Mouse (Mus musculus) left cerebral cortex, adult 2 months (tissue): Measurements from ENCODE around the gene Arhgap30. TPM values are rescaled to one million over a fixed set of nuclear protein-coding genes. Genes with fewer than 3 reads are reported as not detected.
A peak's percentile ranks its signal among the peaks of the same experiment; 100 is the strongest.

Experiments used
- DNase-seq, 2 experiments: peaks; one replicate each; pipeline ENCODE4 v3.0.0; 2021 to 2022; ENCODE audit warnings: low spot score in 2 of 2, mixed read lengths in 1 of 2; ENCODE audit errors: extremely low spot score in 1 of 2
- H3K27ac ChIP-seq: fragments of 200-600 bp; 2 replicates; pipeline ENCODE4 v1.8.1; 2022
- H3K4me3 ChIP-seq: fragments of 200-600 bp; 2 replicates; pipeline ENCODE4 v1.8.1; 2022
- CTCF ChIP-seq: fragments of 200-600 bp; IDR thresholded peaks from 2 replicates; pipeline ENCODE4 v1.8.1; 2022; ENCODE audit warnings: antibody characterized with exemption, mild to moderate bottlenecking, moderate library complexity
- intact Hi-C: fragments of 180-260 bp; cut with DNase I; formaldehyde crosslinking; loops from one replicate; pipeline ENCODE4 v1.15.1; 2025
- total RNA-seq, 2 experiments: library from RNA; stranded (reverse); gene quantifications; 2 replicates each; pipeline ENCODE4 v1.2.3; 2021

Gene Arhgap30
- total RNA-seq, 2 experiments from 2014 or later: 2.0 to 2.2 TPM

DNA sequence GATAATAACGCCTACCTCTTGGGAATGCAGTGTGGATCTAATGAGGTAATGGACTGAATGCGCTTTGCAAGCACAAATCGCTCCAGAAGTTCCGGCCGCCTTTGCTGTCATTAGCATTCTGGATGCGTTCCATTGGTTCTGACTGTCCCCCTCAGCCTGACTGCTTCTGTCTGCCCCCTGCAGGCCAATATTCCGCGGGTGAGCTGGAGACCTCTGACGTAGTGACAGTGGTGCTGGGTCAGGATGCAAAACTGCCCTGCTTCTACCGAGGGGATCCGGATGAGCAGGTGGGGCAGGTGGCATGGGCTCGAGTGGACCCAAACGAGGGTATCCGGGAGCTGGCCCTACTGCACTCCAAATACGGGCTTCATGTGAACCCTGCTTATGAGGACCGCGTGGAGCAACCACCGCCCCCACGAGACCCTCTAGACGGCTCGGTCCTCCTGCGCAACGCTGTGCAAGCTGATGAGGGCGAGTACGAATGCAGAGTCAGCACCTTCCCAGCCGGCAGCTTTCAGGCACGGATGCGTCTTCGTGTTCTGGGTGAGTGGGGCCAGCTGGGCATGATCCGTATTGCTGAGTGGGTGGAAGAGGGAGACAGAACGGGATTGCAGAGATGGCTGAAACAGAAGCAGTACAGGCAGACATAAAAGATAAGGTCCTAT lies 8.7 kb upstream of the Arhgap30 start:
- Histone ChIP-seq H3K27ac (no peak overlapping the region; the same call in 1 of the 2 replicates), H3K4me3 (peak overlapping the region; percentile 43)
- DNase-seq: peak; percentile 71 to 73
- intact Hi-C loops: loop anchor here (1.0 kb wide), 1 partner anchor 31 kb away; the partner anchor contains the start of gene Usf1
- peak; percentile 71 for TF ChIP-seq CTCF

DNA sequence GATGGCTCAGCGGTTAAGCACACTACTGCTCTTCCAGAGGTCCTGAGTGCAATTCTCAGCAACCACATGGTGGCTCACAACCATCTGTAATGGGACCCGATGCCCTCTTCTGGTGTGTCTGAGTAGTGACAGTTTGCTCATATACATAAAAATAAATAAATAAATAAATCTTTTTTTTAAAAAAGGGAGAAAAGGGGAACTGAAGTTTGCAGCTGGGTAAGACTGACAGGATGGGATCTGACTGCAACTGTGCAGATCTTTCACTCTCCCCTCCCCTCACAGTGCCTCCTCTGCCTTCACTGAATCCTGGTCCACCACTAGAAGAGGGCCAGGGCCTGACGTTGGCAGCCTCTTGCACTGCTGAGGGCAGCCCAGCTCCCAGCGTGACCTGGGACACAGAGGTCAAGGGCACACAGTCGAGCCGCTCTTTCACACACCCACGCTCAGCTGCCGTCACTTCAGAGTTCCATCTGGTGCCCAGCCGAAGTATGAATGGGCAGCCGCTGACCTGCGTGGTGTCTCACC lies 6.6 kb upstream of the Arhgap30 start:
- intact Hi-C loops: no loop called here
- no peak for DNase-seq
- Histone ChIP-seq H3K4me3 (no peak overlapping the region), H3K27ac (no peak overlapping the region)
- TF ChIP-seq CTCF: peak; percentile 15

DNA sequence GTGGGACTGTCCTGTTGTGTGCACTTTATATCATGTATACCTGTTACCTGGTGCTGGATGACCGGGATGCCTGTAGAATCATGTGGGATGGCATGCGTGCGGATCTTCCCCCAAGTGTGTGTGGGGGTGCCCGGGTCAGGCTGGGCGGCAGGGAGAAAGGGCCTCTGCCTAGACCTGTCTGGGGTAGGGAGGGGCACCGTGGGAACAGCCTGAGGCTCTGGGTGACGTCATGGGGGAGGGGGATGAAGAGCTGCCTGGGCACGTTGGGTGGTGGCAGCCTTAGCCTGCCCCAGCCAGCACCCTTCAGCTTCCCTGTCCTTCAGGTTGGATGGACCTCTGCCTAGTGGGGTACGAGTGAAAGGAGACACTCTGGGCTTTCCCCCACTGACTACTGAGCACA lies 4.4 kb upstream of the Arhgap30 start:
- Histone ChIP-seq H3K27ac (no peak overlapping the region), H3K4me3 (no peak overlapping the region)
- no peak for TF ChIP-seq CTCF
- no peak for DNase-seq
- intact Hi-C loops: no loop called here

DNA sequence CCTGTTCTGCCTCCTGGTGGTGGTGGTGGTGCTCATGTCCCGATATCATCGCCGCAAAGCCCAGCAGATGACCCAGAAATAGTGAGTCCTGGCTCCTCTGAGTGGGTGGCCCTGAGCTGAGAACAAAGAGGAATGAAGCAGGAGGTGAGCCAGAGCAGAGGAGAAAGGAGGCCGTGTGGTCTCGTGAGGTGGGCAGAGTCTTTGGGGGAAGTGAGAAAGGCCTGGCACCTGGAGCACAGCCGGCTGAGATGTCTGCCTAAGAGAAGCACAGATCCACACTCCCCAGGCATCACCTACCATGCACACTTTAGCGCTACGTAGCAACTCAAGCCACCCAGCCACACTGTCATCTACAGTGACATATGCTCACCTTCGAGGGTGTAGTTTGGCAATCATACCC lies 3.6 kb upstream of the Arhgap30 start:
- Histone ChIP-seq H3K4me3 (no peak overlapping the region), H3K27ac (no peak overlapping the region)
- no peak; the same call in 1 of the 2 replicates for TF ChIP-seq CTCF
- intact Hi-C loops: no loop called here
- no peak for DNase-seq

DNA sequence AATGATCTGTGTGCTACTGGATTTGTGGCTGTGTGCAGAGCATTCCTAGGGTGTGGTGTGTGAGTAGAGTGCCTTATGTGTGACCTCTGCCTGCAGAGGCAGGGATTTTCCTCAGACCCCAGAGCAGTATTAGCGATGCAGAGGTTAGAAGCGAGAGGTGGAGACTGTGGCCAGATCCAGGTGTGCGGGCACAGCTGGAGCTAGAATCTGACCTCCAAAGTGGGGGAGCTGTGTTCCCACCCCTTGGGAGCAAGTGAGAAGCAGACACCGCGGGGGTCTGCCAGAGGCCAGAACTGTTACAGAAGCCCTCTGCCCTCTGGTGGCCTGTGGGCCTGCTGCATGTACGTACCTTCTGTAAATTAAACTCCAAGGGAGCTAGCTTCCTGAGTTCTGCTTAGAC lies 1.7 kb upstream of the Arhgap30 start:
- peak; percentile 24 for TF ChIP-seq CTCF
- intact Hi-C loops: no loop called here

DNA sequence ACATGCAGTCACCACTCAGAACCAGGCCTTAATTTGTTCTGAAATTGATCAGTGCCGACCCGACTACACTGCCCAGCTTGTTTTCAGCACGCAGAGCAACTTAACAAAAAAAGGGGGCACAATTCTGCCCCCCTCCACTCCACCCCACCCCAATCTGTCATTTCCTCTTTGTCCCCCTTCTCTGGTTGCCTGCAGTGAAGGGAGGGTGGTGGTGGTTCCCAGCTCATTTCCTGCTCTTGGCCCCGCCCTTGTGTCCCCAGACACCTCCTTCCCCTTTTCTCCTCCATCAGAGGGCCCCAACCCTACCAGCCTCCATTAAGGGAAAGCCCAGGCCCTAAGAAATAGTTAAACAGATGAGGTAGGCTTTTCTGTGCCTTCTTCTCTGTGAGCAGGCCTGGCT lies 1.3 kb downstream of the Arhgap30 start:
- no peak overlapping the region for H3K4me3 ChIP-seq
- H3K27ac ChIP-seq: no peak overlapping the region
- TF ChIP-seq CTCF: no peak
- no peak for DNase-seq
- intact Hi-C loops: no loop called here

More for the DNA sequence above, 1.7 kb upstream of the Arhgap30 start:
- no peak for DNase-seq
- H3K4me3 ChIP-seq: no peak overlapping the region
- H3K27ac ChIP-seq: no peak overlapping the region

DNA sequence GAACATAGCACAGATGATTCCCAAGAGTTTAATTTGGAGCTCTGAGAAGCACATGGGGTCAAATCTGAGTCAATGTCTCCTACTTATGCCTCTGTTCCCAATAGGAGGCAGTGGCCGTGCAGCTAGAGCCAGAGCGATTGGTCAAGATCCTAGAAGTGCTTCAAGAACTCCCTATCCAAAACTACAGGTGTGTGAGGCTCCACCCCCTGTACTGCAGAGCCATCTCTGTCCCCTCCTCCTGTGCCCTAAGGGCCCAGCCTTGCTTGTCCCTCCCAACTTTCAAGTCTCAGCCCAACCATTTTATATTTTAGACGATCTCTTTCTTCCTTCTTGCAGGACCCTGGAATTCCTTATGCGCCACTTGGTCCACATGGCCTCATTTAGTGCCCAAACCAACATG lies 13.1 kb downstream of the Arhgap30 start:
- DNase-seq: no peak
- intact Hi-C loops: no loop called here
- Histone ChIP-seq H3K4me3 (no peak overlapping the region), H3K27ac (no peak overlapping the region)
- no peak for TF ChIP-seq CTCF

DNA sequence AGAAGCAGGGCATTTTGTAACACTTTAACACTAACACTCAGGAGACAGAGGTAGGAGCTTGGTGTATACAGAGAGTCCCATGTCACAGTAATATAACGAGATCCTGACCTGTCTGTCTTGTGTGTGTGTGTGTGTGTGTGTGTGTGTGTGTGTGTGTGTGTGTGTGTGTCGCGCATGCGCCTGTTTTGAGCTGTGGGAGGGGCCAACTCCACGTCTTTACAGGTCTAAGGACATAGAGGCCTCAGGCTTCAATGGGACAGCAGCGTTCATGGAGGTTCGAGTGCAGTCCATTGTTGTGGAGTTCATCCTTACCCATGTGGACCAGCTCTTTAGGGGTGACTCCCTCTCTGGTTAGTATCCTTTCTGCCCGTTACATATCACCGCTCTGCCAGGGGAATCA lies 14.2 kb downstream of the Arhgap30 start:
- TF ChIP-seq CTCF: no peak
- no peak overlapping the region for H3K27ac ChIP-seq
- intact Hi-C loops: no loop called here

DNA sequence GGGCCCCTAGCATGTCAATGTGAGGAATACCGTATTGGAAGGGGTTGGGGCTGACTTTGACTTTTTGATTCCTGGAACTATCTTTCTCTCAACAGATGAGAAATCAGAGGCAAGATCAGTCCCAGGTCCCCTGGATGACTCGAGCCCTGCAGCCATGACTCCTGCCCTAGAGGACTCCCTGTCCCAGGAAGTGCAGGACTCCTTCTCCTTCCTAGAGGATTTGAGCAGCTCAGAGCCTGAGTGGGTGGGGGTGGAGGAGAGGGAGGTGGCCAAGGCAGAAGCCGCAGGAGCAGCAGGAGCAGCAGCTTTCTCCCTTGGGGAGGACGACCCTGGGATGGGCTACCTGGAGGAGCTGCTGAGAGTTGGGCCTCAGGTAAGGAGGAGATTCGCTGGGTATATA lies 18.5 kb downstream of the Arhgap30 start:
- no peak for TF ChIP-seq CTCF
- Histone ChIP-seq H3K27ac (no peak overlapping the region), H3K4me3 (no peak overlapping the region)
- intact Hi-C loops: no loop called here
- no peak for DNase-seq

More for the DNA sequence above, 14.2 kb downstream of the Arhgap30 start:
- no peak for DNase-seq
- H3K4me3 ChIP-seq: no peak overlapping the region

DNA sequence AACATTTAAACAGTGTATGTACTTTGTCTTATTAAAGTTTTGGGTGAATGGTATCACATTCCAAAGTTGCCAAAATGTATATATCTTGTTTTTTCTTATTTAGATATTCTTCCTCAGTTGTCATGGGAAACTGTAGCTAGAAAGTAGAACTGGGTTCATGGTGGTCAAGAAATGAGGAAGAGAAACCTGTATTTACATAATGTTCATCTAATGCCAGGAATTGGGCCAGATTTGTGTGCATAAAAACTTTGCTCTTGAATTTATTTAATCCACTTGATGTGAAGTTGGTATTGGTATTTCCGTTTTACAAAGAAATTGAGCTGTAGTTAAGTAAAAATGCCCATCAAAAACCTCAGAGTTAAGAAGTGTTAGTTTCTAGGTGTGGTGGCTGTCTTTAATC lies 21.5 kb downstream of the Arhgap30 start:
- H3K4me3 ChIP-seq: no peak overlapping the region

DNA sequence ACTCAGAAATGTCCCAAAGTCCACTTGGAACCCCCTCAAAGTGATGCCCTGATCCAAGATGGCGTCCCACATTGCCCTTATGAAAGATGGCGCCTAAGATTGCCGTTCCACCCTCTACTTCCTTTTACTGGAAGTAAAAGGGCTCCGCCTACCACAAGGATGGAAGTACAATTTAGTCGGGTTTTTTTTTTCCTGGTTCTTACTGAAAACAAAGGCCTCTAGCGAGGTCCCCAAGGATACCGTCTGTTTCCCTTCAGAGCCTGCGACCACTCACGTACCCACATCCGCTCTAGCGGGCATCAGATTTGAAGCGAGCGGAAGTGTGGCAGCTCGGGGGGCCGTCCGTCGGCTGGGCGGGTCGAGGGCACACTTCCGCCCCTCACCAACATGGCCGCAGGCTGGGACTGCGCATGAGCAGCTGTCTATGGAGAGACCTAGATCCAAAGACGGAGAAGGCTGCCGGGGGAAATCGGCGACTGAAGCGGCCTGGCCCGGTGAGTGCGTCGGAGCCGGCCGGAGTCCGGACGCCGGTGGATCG lies 22.3 kb downstream of the Arhgap30 start, which contains the start of gene Usf1:
TSS of gene Usf1 (plus strand) at position 367 of the 538 bp plus-strand sequence.
- intact Hi-C loops: loop anchor here (1.0 to 5.0 kb wide), 7 partner anchors 31 to 299 kb away; partner anchors contain the start of genes Cfap126, Nit1, Pfdn2 and Ufc1
- TF ChIP-seq CTCF: no peak

More for the DNA sequence above, 21.5 kb downstream of the Arhgap30 start:
- no peak for DNase-seq
- no peak for TF ChIP-seq CTCF
- intact Hi-C loops: loop anchor here (2.0 to 5.0 kb wide), 3 partner anchors 69 to 298 kb away; partner anchors contain the start of genes Cfap126 and Ufc1
- H3K27ac ChIP-seq: no peak overlapping the region

DNA sequence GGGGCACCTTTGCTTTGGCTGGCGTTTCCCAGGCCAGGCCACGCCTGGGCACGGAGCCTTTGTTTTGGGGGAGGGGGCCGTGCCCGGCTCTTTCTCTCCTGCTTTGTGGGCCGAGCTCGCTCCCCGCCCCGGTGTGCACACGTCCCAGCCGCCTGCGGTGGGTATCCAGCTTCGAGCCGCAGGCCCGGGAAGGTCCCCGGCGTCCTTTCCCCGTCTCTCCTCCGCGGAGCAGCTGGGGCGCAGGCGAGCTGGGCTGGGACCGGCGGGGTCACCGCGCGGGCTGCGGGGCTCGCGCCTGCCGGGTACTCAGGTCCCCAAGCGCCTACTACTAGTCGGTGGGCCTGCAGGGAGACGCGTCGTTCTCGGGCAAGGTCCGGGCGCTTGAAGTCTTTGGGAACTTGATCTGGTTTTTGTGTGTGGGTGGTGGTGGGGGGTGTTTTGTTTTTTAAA lies 22.8 kb downstream of the Arhgap30 start:
- intact Hi-C loops: loop anchor here (1.0 to 5.0 kb wide), 7 partner anchors 31 to 299 kb away; partner anchors contain the start of genes Cfap126, Nit1, Pfdn2 and Ufc1
- H3K27ac ChIP-seq: peak overlapping the region; percentile 99
- no peak for TF ChIP-seq CTCF
- no peak for DNase-seq
- H3K4me3 ChIP-seq: peak overlapping the region; percentile 86

More for the DNA sequence above, 22.3 kb downstream of the Arhgap30 start, which contains the start of gene Usf1:
- DNase-seq: peak; percentile 94
- Histone ChIP-seq H3K4me3 (peak within 1 kb of the TSS; percentile 86), H3K27ac (peak within 1 kb of the TSS; percentile 99)
